ENCODE assay signal across 17 mouse cellular contexts in genomic region chrX:102319252-102319651, GRCm38 (mm10).
"Had no signal": no experiment of that assay in that cellular context is flagged by ENCODE, and none has a peak within 500 bp of the region (broad histone marks: within the 10 kb centered on the region; RNA-seq: fewer than 3 reads in every experiment).

No protein-coding gene starts in this region.

- H3K27ac ChIP-seq: hindbrain, postnatal 0 days; kidney, postnatal 0 days; layer of hippocampus, adult 2 months; lung, embryonic 15.5 days; midbrain, embryonic 12.5 days; midbrain, embryonic 15.5 days; neural tube, embryonic 12.5 days; neural tube, embryonic 15.5 days; stomach, postnatal 0 days had no signal

- H3K4me2 ChIP-seq: lung, embryonic 15.5 days; midbrain, embryonic 12.5 days; midbrain, embryonic 15.5 days; neural tube, embryonic 12.5 days; neural tube, embryonic 15.5 days had no signal

- H3K4me3 ChIP-seq: layer of hippocampus, adult 2 months; lung, embryonic 15.5 days; midbrain, embryonic 12.5 days; midbrain, embryonic 15.5 days; neural tube, embryonic 12.5 days; neural tube, embryonic 15.5 days had no signal

- H3K9ac ChIP-seq: lung, embryonic 15.5 days; midbrain, embryonic 12.5 days; midbrain, embryonic 15.5 days; neural tube, embryonic 12.5 days; neural tube, embryonic 15.5 days had no signal

- H3K4me1 ChIP-seq: lung, embryonic 15.5 days; midbrain, embryonic 12.5 days; midbrain, embryonic 15.5 days; neural tube, embryonic 12.5 days; neural tube, embryonic 15.5 days had no signal

- DNase-seq: kidney, adult 8-10 months; kidney, postnatal 25 days; lung, postnatal 36 days; retina, postnatal 1 day; thymus, adult 18-20 months; thymus, postnatal 36 days had no signal

- H3K9me3 ChIP-seq: lung, embryonic 15.5 days; midbrain, embryonic 12.5 days; midbrain, embryonic 15.5 days; neural tube, embryonic 12.5 days; neural tube, embryonic 15.5 days had no signal

- H3K36me3 ChIP-seq: lung, embryonic 15.5 days; midbrain, embryonic 12.5 days; midbrain, embryonic 15.5 days; neural tube, embryonic 12.5 days; neural tube, embryonic 15.5 days had no signal

- ATAC-seq: hindbrain, postnatal 0 days; inflammation-experienced regulatory T-cells, adult 6 months; intestine, embryonic 16.5 days; midbrain, embryonic 15.5 days had no signal
